Mouse (Mus musculus): ENCODE data around the gene Xpo1. TPM values are rescaled to one million over a fixed set of nuclear protein-coding genes. Genes with fewer than 3 reads are reported as not detected.
A peak's percentile ranks its signal among the peaks of the same experiment; 100 is the strongest.

Gene Xpo1
- polyA plus RNA-seq (2015; fragmentation: Nextera tagmentation; extraction: Ambion mirVana), result 20.9 and 21.4 TPM in 2 replicates

GRCm38 (mm10) chr11:23255427-23256193 is at the start of gene Xpo1:
Gene Xpo1, plus strand, starts transcription at chr11:23256041.
- WGBS, result under 1% methylated on average over 52 of the region's 60 CpGs
- DNase-seq (ENCODE audit: low spot score) (peak; percentile 99), ATAC-seq (ENCODE audit: low FRiP score, low TSS enrichment) (peak; percentile 99)
- H3K4me3 ChIP-seq (ENCODE audit: low read depth, low read length), result peak within 1 kb of the TSS; percentile 99
- peak within 1 kb of the TSS; percentile 99 for H3K9ac ChIP-seq (ENCODE audit: low read length)
- no peaks in the 10 kb centered on the region for H3K4me1 ChIP-seq (replicated peaks; ENCODE audit: control insufficient read depth, insufficient read depth)
- H3K27me3 ChIP-seq (ENCODE audit: control insufficient read depth, insufficient read depth, low read length), result no peaks in the 10 kb centered on the region
- peak within 1 kb of the TSS; percentile 64 for H3K4me2 ChIP-seq (replicated peaks; ENCODE audit: low read depth)
- peak within 1 kb of the TSS; percentile 100 for H3K27ac ChIP-seq (replicated peaks)
- TF ChIP-seq EP300 (optimal IDR thresholded peaks at IDR 0.05) (no peak), CTCF (IDR thresholded peaks at IDR 0.05; ENCODE audit: low read depth) (peak; percentile 82)
- no peaks in the 10 kb centered on the region for H3K9me3 ChIP-seq (ENCODE audit: control insufficient read depth, low read length)
- no peaks in the 10 kb centered on the region for H3K36me3 ChIP-seq (ENCODE audit: control insufficient read depth, insufficient read depth, low read length)

GRCm38 (mm10) chr11:23209717-23210116 is 46.1 kb upstream of the Xpo1 start:
- no peak for TF ChIP-seq CTCF (IDR thresholded peaks at IDR 0.05; ENCODE audit: low read depth)
- ATAC-seq (ENCODE audit: low FRiP score, low TSS enrichment) (no peak), DNase-seq (ENCODE audit: low spot score) (no peak)
- Histone ChIP-seq H3K27me3 (ENCODE audit: control insufficient read depth, insufficient read depth, low read length) (no peaks in the 10 kb centered on the region), H3K36me3 (ENCODE audit: control insufficient read depth, insufficient read depth, low read length) (no peaks in the 10 kb centered on the region), H3K9ac (ENCODE audit: low read length) (no peak overlapping the region), H3K4me1 (replicated peaks; ENCODE audit: control insufficient read depth, insufficient read depth) (no peaks in the 10 kb centered on the region), H3K27ac (replicated peaks) (no peak overlapping the region), H3K4me3 (ENCODE audit: low read depth, low read length) (no peak overlapping the region), H3K9me3 (ENCODE audit: control insufficient read depth, low read length) (no peaks in the 10 kb centered on the region), H3K4me2 (replicated peaks; ENCODE audit: low read depth) (no peak overlapping the region)
- 78% methylated on average over 7 of the region's 7 CpGs for WGBS

- H3K36me3 ChIP-seq (ENCODE audit: control insufficient read depth, insufficient read depth, low read length), result no peaks in the 10 kb centered on the region
- ATAC-seq (ENCODE audit: low FRiP score, low TSS enrichment), result no peak
- H3K9me3 ChIP-seq (ENCODE audit: control insufficient read depth, low read length), result no peaks in the 10 kb centered on the region
- peak overlapping the region; percentile 26 for H3K4me3 ChIP-seq (ENCODE audit: low read depth, low read length)
- H3K27me3 ChIP-seq (ENCODE audit: control insufficient read depth, insufficient read depth, low read length), result no peaks in the 10 kb centered on the region
- 15% methylated on average over 16 of the region's 16 CpGs for WGBS
- no peak overlapping the region; the same call in 1 of the 2 replicates for H3K27ac ChIP-seq (replicated peaks)
- peak overlapping the region; percentile 58 for H3K4me2 ChIP-seq (replicated peaks; ENCODE audit: low read depth)
- TF ChIP-seq EP300 (optimal IDR thresholded peaks at IDR 0.05), result no peak
- TF ChIP-seq CTCF (IDR thresholded peaks at IDR 0.05; ENCODE audit: low read depth), result no peak
- H3K9ac ChIP-seq (ENCODE audit: low read length), result peak overlapping the region; percentile 54
- peak; percentile 19 for DNase-seq (ENCODE audit: low spot score)
- no peaks in the 10 kb centered on the region for H3K4me1 ChIP-seq (replicated peaks; ENCODE audit: control insufficient read depth, insufficient read depth)
Measured at GRCm38 (mm10) chr11:23210590-23211510, 45.0 kb upstream of the Xpo1 start.

GRCm38 (mm10) chr11:23217430-23217829 is 38.4 kb upstream of the Xpo1 start:
- Histone ChIP-seq H3K4me1 (replicated peaks; ENCODE audit: control insufficient read depth, insufficient read depth) (no peaks in the 10 kb centered on the region), H3K9me3 (ENCODE audit: control insufficient read depth, low read length) (no peaks in the 10 kb centered on the region), H3K4me3 (ENCODE audit: low read depth, low read length) (no peak overlapping the region), H3K27me3 (ENCODE audit: control insufficient read depth, insufficient read depth, low read length) (no peaks in the 10 kb centered on the region), H3K9ac (ENCODE audit: low read length) (no peak overlapping the region), H3K4me2 (replicated peaks; ENCODE audit: low read depth) (no peak overlapping the region), H3K36me3 (ENCODE audit: control insufficient read depth, insufficient read depth, low read length) (no peaks in the 10 kb centered on the region), H3K27ac (replicated peaks) (no peak overlapping the region)
- ATAC-seq (ENCODE audit: low FRiP score, low TSS enrichment) (no peak), DNase-seq (ENCODE audit: low spot score) (no peak)
- TF ChIP-seq CTCF (IDR thresholded peaks at IDR 0.05; ENCODE audit: low read depth) (no peak), EP300 (optimal IDR thresholded peaks at IDR 0.05) (no peak)
- WGBS, result 81% methylated on average over 9 of the region's 9 CpGs

GRCm38 (mm10) chr11:23236015-23236414 is 19.8 kb upstream of the Xpo1 start:
- ATAC-seq (ENCODE audit: low FRiP score, low TSS enrichment), result no peak
- Histone ChIP-seq H3K4me2 (replicated peaks; ENCODE audit: low read depth) (no peak overlapping the region), H3K9ac (ENCODE audit: low read length) (no peak overlapping the region), H3K4me3 (ENCODE audit: low read depth, low read length) (no peak overlapping the region), H3K27ac (replicated peaks) (no peak overlapping the region), H3K9me3 (ENCODE audit: control insufficient read depth, low read length) (no peaks in the 10 kb centered on the region), H3K4me1 (replicated peaks; ENCODE audit: control insufficient read depth, insufficient read depth) (no peaks in the 10 kb centered on the region), H3K36me3 (ENCODE audit: control insufficient read depth, insufficient read depth, low read length) (no peaks in the 10 kb centered on the region), H3K27me3 (ENCODE audit: control insufficient read depth, insufficient read depth, low read length) (no peaks in the 10 kb centered on the region)
- TF ChIP-seq EP300 (optimal IDR thresholded peaks at IDR 0.05) (no peak), CTCF (IDR thresholded peaks at IDR 0.05; ENCODE audit: low read depth) (no peak)
- 77% methylated on average over 4 of the region's 4 CpGs for WGBS
- DNase-seq (ENCODE audit: low spot score), result no peak

Measured in stomach, postnatal 0 days (tissue).